Mouse (Mus musculus) urinary bladder, postnatal 36 days (tissue): ENCODE data around the gene 0610012G03Rik.

Source experiments
- DNase-seq, 2 experiments: peaks; one replicate each; pipeline ENCODE4 v3.0.0; 2022; ENCODE audit warnings: low spot score in 2 of 2, mixed read lengths in 1 of 2

0610012G03Rik gene

GRCm38 (mm10) chr16:31932840-31933697 is 15.2 kb downstream of the 0610012G03Rik start:
- DNase-seq, result peak; percentile 72 to 84

- DNase-seq, result no peak
These were observed 16.0 kb downstream of the 0610012G03Rik start for GRCm38 (mm10) chr16:31932255-31932654.

- no peak for DNase-seq
These were observed 17.0 kb downstream of the 0610012G03Rik start for GRCm38 (mm10) chr16:31931330-31931729.

GRCm38 (mm10) chr16:31927412-31927811 is 20.9 kb downstream of the 0610012G03Rik start:
- no peak for DNase-seq

- DNase-seq, result no peak
These were observed 21.6 kb downstream of the 0610012G03Rik start for GRCm38 (mm10) chr16:31926547-31927182.

GRCm38 (mm10) chr16:31926091-31926490 is 22.2 kb downstream of the 0610012G03Rik start:
- DNase-seq, result no peak

- no peak for DNase-seq
These were observed 23.9 kb downstream of the 0610012G03Rik start for GRCm38 (mm10) chr16:31924368-31924767.

- peak; percentile 60 to 65 for DNase-seq
These were observed 30.0 kb downstream of the 0610012G03Rik start for GRCm38 (mm10) chr16:31918248-31918724.

- no peak for DNase-seq
These were observed 30.5 kb downstream of the 0610012G03Rik start for GRCm38 (mm10) chr16:31917776-31918175.

- DNase-seq, result no peak
These were observed 37.9 kb downstream of the 0610012G03Rik start for GRCm38 (mm10) chr16:31910281-31910847.

- DNase-seq, result no peak
These were observed 39.3 kb downstream of the 0610012G03Rik start for GRCm38 (mm10) chr16:31908959-31909358.

GRCm38 (mm10) chr16:31906896-31907295 is 41.4 kb downstream of the 0610012G03Rik start:
- peak in 1 of 2 experiments; percentile 38 for DNase-seq

GRCm38 (mm10) chr16:31905891-31906825 is 42.1 kb downstream of the 0610012G03Rik start:
- DNase-seq, result no peak

- DNase-seq, result no peak
These were observed 43.0 kb downstream of the 0610012G03Rik start for GRCm38 (mm10) chr16:31905331-31905730.

GRCm38 (mm10) chr16:31903239-31903638 is 45.1 kb downstream of the 0610012G03Rik start:
- DNase-seq, result no peak

- DNase-seq, result no peak
These were observed 46.4 kb downstream of the 0610012G03Rik start for GRCm38 (mm10) chr16:31901886-31902285.

- DNase-seq, result no peak
These were observed 49.6 kb downstream of the 0610012G03Rik start for GRCm38 (mm10) chr16:31898546-31899326.
